Mouse (Mus musculus) liver (tissue): ENCODE measurements around the gene H2afy2.
A peak's percentile ranks its signal among the peaks of the same experiment; 100 is the strongest.

ENCODE experiments used
- DNase-seq: peaks from one replicate; pipeline ENCODE4 v3.0.0-alpha.2; 2020; ENCODE audit warnings: mixed read lengths

The H2afy2 gene

DNA sequence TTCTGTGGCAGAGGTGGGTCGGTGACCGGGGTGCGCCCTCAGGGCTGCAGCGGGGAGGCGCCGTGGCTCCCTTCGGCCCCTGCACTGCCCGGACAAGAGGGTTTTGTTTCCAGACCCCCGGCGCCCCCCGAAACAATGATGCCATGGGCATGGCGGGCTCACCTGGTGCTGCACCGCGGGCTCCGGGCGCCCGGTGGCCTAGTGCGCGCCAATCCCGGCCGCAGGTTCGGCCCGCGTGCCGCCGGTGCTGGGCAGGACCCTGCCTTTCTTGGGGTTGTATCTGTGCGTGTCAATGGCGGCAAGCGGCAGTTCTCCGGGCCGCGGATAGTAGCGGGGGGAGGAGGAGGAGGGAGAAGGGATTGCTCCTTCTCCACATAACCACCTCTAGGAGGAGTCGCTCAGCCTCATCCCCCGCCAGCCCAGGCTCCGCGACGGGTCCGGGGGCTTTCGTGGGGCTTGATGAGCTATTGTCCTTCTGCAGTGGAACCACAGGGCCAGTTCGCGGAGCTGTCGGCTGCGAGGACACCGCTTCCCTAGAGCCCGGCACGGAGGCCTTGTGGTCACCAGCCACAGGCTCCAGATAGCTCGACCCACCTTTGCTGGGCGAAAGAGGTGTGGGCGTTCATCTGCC is at the start of gene H2afy2:
TSS of gene H2afy2 (minus strand) at position 527 of the 631 bp plus-strand sequence.
- peak; percentile 60 for DNase-seq

DNA sequence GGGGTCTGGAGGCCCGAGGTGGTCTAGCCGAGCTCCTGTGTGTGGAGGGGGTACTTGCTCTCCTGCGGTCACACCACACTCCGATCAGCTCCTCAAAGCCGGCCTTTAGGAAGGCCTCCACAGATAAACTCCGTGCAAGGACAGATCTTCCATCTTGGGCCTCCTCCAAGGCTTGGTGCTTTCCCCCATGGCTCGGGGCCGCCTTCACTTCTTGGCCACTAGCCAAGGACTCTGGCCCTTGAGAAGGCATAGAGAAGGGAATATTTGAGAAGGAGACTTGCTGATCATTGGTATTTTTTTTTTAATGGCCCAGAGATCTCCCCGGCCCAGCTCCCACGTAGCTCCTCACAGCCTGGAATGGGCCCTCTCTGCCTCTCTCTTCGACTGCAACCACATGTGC is 48.8 kb upstream of the H2afy2 start:
- no peak for DNase-seq

DNA sequence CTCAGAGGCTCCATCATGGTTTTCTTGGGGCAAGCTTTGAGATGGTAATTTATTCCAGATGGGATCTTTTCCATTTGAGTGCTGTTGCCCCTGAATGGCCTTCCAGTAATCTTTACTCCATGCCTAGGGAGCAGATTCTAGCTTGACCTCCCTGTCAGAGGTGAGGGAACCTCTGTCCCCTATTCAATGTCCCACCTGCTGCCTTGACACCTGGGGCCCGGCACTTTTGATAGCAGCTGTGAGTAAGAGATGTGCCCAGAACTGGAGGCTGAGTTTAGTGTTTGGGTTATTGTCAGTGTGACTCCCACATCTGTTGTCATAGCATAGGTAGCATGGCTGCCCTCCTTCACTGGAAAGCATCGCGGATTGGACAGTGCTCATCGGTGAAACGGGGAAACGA is 47.8 kb upstream of the H2afy2 start:
- no peak for DNase-seq

DNA sequence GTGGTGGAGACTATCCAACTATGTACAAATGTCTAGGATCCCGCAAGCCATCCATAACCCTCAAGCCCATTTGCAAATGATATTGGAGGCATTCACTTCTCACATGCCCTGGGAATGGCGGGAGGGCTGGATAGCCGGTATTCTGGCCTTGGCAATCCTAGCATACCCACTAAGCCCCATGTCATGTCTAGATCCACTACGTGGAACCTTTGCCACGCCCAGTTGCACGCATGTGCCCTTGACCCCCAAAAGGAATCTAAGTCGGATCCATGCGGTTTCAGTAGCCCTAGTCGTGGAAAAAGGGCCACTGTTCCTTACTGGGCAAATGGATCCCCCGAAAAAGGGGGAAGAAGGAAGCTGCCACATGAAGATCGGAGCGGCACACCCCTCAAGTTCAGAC is 47.3 kb upstream of the H2afy2 start:
- no peak for DNase-seq

DNA sequence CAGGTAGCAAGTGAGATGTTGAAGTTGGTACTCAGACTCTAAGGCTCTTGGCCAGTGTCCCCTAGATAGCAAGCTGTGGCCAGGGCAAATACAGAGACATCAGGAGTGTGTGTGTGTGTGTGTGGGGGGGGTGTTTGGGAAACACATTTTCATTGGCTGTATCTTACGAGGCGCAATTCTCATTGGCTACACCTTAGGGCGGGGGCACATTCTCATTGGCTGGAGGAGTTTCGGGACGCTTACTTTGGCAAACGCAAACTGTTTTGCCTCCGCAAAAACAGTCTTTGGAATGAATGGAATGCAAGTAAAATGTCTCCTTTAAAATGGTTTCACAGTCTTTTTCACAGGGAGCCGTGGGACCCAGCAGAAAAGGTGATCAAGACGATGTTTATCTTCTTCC is 46.9 kb upstream of the H2afy2 start:
- DNase-seq: no peak

DNA sequence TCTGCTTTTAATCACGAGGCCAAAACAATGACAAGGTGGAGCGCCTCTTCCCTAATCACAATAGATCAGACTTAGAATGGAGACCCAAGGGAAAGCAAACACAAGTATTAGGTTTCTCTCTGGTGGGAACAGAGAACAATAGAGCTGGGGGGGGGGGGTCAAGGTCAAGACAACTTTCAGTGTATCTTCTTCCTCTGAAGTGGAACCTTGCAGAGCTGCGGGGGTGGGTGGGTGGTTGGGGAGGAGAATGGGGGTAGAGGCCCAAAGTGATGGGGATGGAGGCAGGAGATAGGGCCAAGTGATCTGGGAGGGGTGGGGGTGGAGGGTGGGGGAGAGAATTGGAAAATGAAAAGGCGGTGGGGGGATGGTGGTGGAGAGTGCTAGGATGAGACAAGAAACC is 45.1 kb upstream of the H2afy2 start:
- no peak for DNase-seq

DNA sequence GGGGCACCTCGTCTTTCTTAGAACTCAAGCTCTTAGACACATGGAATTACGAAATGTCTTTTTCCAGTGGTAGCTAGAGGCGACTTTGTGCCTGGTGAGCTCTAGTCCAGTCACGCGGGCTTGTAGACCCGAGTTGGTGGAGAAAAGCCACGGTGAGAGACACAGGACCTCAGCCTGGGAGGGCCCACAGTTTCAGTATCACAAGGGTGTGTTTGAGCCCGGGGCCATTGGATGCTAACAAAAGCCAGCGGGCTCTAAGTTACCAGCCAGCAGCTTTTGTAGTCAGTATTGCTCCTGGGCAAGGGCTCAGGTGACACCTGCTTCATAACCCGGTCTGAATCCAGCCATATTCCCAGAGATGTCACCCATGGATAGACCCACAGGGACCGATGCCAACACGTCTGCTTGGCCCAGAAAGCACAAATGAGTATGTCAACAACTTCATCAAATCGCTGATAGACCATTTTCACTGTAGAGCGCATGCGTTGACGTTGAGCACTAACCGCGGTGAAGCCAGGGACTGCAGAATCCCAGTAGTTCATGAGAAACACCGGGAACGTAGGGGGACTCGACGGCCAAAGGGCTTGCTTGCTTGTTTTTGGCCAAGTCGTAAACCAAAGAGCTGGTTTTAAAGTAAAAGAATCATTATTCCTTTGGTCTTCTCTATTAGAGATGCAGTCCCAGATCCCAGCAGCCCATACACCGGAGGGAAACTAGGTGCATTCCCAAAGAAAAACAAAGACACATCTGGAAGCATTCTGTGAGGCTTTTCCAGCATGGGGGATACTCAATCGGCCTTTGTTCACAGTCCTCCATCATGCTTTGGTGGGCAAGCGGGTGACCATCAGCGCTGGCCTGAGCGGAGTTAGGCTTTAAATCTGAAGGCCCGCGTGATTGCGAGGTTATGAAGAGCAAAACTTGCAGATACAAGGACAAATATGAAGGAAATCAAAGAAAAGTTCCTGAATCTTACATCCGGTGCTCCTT is 44.3 kb upstream of the H2afy2 start:
- no peak for DNase-seq

DNA sequence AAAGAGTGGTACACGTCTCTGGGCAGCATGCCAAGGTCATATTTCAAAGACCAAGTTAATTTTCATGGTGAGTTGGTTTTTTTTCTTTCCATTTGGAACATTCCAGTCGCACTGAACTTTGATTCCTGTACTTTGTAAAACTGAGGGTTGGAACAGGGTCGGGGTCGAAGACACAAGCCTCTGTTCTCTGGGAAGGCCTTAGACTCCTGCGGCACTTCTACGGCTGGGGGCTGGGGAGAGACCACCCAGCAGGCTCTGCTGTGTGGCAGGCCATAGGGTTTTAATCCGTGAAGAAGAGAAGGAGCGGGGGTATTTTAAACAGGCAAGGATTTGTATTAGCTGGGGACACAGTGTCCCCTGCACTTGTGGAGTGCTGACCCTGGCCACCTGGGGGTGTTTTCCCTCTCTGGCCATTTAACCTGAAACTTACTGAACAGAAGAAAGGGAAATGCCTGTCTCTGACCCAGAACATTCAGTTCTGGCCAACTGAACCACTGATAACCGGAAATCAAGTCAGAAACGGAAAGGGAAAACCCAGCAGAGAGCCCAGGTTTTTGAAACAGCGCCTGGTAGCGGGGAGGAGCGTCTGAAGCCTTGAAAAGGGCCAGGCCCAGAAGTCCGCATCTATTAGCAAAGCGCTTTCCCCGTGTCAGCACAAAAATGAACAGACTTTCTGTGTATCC is 42.9 kb upstream of the H2afy2 start:
- no peak for DNase-seq

DNA sequence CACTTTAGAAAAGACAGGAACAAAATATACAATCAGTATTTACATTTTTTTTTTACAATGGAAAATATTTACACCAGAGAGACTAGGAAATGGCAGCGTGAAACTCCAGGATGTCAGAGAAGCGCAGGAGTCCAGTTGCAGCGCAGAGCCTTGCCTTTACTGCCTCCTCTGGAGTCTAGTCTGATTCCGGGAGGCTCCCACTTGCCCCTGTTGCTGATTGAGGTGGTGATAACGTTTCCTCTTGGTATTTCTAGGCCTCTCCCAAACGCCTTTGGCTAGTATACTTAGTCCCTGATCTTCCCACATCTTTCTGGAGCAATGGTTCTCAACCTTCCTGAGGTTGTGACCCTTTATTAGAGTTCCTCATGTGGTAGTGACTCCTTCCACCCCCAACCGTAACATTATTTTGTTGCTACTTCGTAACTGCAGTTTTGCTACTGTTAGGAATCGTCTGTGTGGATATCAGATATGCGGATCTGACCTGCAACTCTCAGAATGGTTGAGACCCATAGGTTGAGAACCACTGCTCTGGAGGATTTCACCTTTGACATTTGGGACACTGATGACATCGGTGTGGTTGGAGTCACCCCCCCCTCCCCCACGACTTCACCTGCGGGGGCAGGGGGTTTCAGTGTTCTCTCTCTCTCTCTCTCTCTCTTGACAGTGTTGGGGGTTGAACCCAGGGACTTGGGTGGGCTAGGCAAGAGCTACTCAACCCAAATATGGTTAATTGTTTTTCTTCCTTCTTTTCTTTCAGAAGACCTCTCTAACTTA is 42.2 kb upstream of the H2afy2 start:
- DNase-seq: no peak

DNA sequence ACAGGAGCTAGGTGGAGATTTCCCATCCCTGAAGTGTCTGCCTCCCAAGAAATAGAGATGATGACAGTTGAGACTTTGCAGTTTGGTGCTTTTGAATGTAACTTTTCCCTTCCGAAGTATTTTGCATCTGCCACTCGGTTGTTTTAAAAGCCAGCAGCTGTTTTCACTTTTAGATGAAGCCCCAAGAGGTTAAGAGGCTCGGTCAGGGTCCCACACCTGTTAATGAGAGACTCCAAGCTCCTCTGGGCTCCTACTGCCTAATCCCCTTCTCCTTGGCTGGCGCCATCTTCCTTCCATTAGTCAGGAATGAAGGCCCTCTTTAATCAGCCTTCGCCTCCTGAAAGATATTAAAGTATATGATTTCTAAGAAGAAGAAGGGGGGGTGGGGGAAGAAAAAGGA is 41.6 kb upstream of the H2afy2 start:
- no peak for DNase-seq

DNA sequence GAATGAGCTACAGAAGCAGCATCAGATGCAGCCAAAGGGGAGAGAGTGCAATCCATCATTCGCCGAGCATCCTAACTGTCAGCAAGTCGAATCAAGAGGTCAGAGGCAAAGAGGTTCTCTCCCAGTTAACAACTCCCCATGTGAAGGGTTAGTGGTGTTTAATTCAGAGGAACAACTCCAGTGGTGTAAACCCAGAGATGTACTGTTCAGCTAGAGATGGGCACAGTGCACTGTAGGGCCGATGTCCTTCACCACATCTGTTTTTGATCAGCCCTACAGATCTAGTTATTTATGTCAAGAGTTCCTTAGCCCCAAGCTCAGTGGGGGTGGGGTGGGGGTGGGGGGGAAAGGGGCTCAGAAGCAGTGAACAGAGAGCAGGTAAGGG is 39.8 kb upstream of the H2afy2 start:
- DNase-seq: no peak

DNA sequence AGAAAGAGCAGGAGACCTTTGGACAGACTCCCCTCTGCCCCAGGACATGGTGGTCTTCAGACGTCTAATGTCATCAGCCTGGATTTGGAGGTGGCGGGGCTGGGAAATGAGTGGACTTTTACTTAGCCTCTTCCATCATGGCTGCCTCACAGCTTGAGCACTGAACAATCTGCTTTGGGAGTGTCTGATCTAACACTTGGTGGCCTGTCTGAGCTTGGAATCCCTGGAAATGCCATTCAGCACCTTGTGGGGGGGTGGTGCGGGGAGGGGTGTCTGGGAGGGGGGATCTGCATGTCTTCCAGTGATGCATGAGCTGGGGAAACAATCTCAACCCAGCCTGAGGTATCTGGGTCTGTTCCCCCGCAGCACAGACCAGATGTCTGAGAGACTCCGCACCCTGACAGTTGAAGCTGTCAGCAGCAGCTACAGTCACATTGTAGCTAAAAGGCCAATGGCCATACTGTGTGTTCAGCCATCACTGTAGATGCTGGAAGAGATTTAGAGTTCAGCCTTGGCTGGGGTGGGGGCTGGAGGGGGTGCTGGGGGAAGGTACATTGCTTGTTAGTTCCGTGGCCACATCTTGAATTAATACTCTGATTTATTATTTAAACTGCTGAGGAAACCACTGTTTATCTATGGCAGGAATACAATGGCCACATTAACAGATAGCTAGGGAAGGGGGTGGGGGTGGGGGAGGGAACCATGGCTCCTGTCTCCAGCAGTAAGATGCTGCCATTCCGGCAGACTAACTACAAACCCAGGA is 39.2 kb upstream of the H2afy2 start:
- DNase-seq: no peak

DNA sequence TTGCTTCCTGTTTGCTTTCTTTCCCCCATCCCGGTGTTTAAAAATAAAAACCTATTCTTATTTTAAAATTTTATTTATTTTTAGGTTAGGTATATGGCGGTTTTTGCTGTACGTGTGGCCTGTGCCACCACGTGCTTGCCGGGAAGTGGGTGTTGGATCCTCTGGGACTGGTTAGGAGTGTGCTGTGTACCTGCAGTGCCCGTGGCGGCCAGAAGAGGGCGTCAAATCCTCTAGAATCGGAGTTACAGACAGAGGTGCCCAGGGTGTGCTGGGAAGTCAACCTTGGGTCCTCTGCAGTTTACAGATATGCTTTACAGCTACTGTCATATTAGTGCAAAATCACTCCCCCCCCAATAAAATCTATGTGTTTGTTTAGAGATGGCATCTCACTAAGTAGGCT is 36.1 kb upstream of the H2afy2 start:
- DNase-seq: no peak

DNA sequence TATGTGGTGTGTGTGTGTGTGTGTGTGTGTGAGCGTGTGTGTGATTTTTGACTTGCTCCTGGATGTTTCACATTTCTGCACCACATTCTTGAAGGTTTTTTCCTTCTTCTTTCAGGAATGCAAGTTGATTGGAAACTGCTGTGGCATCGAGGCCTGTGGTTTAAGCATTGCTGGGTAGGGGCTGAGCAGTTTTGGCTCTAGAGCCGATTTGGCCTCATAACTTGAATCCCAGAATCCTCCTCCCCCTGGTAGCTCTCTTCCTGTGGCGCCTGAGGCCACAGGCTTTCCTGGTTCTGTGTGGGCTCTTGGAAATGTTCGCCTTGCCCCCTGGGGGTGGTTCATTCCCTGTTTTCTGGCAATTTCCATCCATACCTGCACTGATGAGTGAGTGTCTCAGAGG is 28.0 kb upstream of the H2afy2 start:
- DNase-seq: no peak

DNA sequence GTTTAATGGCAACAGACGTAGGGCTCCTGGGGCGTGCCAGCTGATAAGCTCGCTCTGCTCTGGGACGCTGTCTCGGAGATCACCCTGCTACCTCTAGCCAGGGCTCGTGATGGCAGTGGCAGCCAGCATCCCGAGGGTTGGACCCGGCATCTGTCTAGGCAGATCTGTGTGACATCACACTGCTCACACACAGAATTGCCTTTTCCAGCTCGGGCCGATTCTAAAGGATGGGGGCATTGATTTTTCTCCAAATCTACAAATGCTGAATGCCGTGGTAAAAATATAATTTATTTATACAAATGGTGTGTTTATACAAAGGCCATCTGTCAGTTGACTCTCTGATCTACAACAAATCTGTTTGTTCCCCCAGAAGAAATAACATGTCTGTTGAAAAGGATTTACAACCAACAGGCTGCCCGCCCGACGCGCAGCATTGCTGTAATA is 14.2 kb upstream of the H2afy2 start:
- DNase-seq: no peak

DNA sequence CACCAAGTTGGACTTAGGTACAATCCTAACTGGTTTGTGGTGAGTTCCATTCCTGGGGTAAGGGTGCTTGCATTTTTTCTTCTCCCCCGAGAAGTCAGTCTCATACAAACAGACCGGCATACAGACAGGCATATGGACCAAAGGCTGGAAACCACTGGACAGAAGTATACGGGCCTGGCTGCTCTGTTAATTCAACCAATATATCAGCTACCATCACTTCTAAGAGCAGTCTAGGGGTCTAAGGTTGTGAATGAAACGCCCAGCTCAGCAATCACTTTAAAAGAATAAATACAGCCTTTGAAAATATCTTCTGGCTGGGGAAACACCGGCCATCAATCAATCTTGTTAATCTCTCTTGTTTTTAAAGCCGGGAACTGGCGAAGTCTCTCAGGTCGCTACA is 11.5 kb upstream of the H2afy2 start:
- no peak for DNase-seq

DNA sequence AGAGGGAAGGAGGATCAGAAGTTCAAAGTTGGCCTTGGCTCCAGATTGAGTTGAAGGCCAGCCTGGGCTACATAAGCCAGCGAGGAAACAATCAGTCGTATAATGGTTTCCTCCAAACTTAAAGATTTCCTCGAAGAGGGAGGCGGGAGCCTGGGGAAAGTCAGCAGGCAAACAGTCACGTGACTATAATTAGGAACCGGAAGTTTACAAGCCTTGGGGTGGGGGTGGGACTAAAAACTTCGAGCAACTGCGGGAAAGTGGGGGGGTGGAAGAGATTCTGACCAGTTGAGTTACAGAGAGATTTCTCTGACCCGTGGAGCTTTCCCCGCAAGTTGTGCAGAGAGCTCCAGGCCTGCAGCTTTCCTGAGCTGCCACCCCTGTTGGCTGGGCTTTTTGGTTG is 11.0 kb upstream of the H2afy2 start:
- DNase-seq: no peak

DNA sequence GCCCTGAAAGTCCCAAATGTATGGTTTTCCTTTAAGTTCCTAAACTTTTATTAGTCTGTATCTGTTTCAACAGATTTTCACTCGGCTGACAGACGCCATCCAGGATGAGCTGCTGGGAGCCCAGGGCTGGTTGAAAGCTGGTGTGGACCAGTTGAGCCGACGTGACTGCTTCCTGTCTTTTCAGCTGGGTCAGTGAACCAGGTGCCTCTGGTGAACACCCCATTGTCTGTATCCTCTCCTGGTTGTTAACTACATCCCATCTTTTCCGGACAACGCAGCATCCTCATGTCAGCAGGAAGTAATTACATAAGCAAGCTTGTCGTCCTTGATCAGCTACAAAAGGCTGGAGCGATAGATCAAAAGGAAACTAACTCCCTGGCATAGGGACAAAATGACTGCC is 9.1 kb upstream of the H2afy2 start:
- no peak for DNase-seq

DNA sequence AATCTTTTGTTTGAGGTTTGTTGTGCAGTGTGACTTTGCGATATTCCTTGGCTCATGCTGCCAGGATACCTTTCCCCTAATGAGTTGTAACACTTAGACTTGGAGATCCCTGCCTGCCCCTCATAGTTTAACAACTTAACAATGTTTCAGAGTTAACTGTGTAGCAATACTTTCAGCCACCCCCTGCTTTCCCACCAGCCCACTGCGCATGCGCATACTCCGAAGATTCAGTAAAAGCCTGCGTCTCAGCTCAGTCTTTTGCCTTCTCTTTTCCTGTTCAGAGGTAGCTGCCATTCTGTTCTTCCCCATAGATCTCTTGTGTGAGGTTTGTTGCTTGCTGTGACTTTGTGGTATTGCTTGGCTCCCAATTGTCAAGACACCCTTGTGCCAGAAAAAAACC is 4.6 kb upstream of the H2afy2 start:
- no peak for DNase-seq

DNA sequence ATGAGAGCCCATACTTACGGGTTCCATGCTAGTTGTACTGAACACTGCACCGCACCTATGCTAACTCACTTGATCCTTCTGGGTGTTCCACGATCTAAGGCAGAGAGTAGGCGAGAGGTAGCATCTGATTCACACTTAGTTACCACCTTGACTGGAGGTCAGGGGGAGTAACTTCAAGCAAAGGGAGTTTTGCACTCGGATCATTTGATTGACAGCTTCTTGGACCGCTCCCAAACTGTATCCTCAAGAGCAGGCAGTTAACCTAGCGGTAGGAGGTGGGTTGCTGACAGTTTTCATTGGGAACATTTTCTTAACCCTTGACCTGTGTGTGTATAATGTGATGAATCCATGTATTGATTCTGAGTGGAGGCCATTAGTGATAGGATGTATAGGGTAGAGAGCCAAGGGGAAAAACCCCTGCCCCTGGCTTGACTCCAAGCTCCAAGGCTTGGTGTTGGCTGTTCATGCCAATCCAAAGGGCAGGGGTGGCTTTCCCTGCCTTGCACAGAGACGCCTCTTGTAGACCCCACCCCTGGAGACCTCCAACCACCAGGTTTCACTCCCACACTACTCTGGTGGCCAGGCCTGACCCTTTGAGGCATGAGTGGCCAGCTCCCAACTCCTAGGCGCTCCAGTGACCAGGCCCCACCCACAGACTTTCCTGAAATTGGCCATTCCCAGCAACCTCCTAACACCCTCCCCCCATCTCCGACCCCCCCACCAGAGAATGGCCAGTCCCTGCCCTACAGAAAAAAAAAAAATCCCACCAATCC is 3.8 kb upstream of the H2afy2 start:
- DNase-seq: no peak

DNA sequence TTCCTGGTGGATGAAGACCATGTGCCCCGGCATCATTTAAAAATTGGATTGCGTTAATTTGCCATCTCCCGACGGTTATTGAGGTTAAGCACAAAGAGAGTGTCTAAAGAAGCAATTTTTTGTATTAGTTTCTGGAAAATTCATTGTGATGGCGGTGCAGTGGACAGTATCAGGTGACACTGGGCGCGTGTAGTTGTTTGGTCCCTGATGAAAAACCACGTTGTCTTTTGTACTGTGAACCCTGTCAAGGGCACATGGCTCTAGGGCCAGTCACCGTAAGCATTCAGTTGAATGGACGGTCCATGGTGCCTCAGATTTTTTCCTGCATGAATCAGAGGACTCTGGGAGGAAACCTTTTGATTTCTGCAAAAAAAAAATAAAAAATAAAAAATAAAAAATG is 467 bp upstream of the H2afy2 start:
- DNase-seq: no peak
